In the genomic region with DNA sequence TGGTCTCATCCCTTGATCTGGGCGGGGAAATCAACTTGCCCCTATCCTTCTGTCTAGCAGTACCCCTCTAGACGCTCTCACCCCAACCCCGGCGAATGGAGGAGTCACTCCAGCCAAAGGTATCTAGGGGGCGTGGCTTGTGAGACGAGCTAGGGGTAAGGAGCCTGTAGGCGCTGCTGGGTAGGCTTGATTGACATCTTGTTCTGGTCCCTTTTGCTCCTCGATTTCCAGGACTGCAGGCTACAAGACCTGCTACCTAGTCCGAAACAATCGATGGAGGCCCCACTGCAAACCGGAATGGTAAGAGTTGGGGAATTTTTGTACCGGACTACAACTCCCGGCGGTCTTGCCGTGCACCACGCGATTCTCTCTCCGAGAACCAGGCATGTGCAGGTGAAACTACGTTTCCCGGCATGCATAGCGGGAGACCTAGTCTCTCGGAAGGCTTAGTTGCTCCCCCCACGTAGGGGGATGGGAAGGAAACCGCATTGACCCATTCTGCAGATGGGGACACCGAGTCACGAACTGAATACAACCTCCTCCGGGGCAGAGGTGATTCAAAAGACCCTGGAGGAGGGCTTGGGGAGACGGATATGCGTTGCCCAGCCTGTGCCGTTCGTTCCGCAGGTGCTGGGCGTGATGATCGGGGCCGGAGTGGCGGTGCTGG, we compare ENCODE assay signal across 8 mouse cellular contexts. TPM values are rescaled to one million over a fixed set of nuclear protein-coding genes. Genes with fewer than 3 reads are reported as not detected.
DNase-seq lines count a peak whose midpoint lies in the region; ATAC-seq lines count a peak whose summit lies in the region.

No protein-coding gene starts in this region.

- peak; percentile 93 for DNase-seq in adipocyte (ENCODE audit: low spot score)
- peak; percentile 96 for DNase-seq in embryo, embryonic 10 days (ENCODE audit: low spot score)
- peak; percentile 83 for DNase-seq in gastrocnemius, postnatal 10 days
- peak; percentile 96 for DNase-seq in induced T-regulatory cell, adult 2 months (ENCODE audit: low read depth)
- peak; percentile 91 to 96 for DNase-seq in left cerebral cortex, adult 9 months (ENCODE audit: low spot score in 2 of 2)
- peak; percentile 94 for DNase-seq in right cerebral cortex, postnatal 14 days
- DNase-seq in urinary bladder, postnatal 36 days (ENCODE audit: low spot score in 2 of 2): peak; percentile 92

- peak; percentile 81 for ATAC-seq in megakaryocyte progenitor cell, adult 5-6 weeks (replicated peaks; ENCODE audit: poor library complexity)

RNA-seq across cellular contexts. Expression of gene Pnpla6, which starts 1.4 kb away (rescaled TPM):
- total RNA-seq in gastrocnemius, postnatal 10 days (2021): 10 to 100 TPM; 13.6 to 15.4 TPM
- total RNA-seq in megakaryocyte progenitor cell, adult 5-6 weeks (2015): 13.8 and 16.8 TPM in 2 replicates
- 14.0 and 17.7 TPM in 2 replicates for total RNA-seq in megakaryocyte progenitor cell, adult 5-6 weeks (2017)

RNA-seq across cellular contexts. Expression of gene Mcoln1, which starts 16.3 kb away (rescaled TPM):
- total RNA-seq in gastrocnemius, postnatal 10 days (2021): 10 to 100 TPM; 19.0 to 23.9 TPM
- 13.6 and 20.5 TPM in 2 replicates for total RNA-seq in megakaryocyte progenitor cell, adult 5-6 weeks (2015)
- 20.1 and 23.0 TPM in 2 replicates for total RNA-seq in megakaryocyte progenitor cell, adult 5-6 weeks (2017)

RNA-seq across cellular contexts. Expression of gene Zfp358, which starts 23.6 kb away (rescaled TPM):
- 10 to 100 TPM; 16.0 to 18.7 TPM for total RNA-seq in gastrocnemius, postnatal 10 days (2021)
- total RNA-seq in megakaryocyte progenitor cell, adult 5-6 weeks (2015): 9.3 and 12.3 TPM in 2 replicates
- 4.6 and 7.0 TPM in 2 replicates for total RNA-seq in megakaryocyte progenitor cell, adult 5-6 weeks (2017)

RNA-seq across cellular contexts. Expression of gene Tex45, which starts 45.9 kb away (rescaled TPM):
- total RNA-seq in gastrocnemius, postnatal 10 days (2021): under 1 TPM in 1 of 2 experiments, not detected in 1; 0.14 TPM
- total RNA-seq in megakaryocyte progenitor cell, adult 5-6 weeks (2015): 0.17 TPM in 1 of 2 replicates, not detected in the other
- total RNA-seq in megakaryocyte progenitor cell, adult 5-6 weeks (2017): 0.21 TPM in 1 of 2 replicates, not detected in the other

RNA-seq across cellular contexts. Expression of gene Pex11g, which starts 49.1 kb away (rescaled TPM):
- 1 to 10 TPM; 3.0 to 3.6 TPM for total RNA-seq in gastrocnemius, postnatal 10 days (2021)
- total RNA-seq in megakaryocyte progenitor cell, adult 5-6 weeks (2015): 0.83 and 2.5 TPM in 2 replicates
- 0.79 and 3.8 TPM in 2 replicates for total RNA-seq in megakaryocyte progenitor cell, adult 5-6 weeks (2017)

Comparison
In these comparisons a context has a peak if more than half of its experiments do, and no peak if none do; other contexts are left out.
1. Peak in every context shown above with its lines: DNase-seq and ATAC-seq.